Mouse (Mus musculus) kidney, postnatal 4 days (tissue): ENCODE measurements around the gene Mettl6.

Experiments used
- DNase-seq, 2 experiments: peaks; one replicate each; pipeline ENCODE4 v3.0.0; 2021; ENCODE audit warnings: mixed read lengths in 2 of 2

Gene Mettl6

DNA sequence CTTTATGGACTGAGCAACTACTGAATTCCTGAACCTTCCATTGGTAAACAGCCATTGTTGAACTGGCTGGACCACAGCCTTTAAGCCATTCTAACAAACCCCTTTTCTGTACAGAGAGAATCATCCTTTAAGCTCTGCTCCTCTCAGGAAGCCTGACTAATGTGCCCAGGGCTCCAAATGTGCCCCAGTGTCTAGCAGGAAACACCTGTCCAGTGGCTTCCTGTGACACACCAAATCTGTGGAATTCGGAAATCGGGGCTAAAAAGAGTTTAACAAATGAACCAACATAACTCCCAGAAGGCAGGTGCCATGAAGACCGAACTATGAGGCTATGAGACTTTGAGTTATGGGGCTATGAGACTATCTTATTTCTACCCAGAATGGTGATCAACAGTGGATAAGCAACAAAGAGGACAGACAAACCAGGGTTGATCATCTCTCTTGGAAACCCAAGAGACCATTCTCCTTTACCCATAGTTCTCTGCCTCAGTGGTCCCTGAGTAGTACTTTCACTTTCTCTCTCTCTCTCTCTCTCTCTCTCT is 63.0 kb downstream of the Mettl6 start:
- DNase-seq = peak in 1 of 2 experiments; percentile 52

DNA sequence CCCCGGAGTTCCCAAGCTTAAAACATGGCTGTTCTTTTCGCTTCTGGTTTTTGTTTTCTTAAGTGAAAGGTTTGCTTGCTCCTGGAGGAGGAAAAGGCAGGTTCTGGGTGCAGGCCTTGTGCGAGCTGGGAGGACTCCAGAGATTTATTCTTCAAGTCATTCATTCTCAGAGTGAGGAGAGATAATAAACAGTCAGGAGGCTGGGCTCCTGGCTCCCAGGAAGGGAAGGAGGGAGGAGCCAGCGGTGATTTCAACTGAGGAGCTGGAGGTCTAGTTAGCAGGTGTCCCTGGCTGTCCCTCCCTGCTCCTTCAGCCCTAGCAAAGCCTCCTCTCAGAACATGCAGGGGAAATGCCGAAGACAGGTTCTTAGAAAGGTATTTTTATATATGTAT is 65.8 kb downstream of the Mettl6 start:
- DNase-seq = peak in 1 of 2 experiments; percentile 60

DNA sequence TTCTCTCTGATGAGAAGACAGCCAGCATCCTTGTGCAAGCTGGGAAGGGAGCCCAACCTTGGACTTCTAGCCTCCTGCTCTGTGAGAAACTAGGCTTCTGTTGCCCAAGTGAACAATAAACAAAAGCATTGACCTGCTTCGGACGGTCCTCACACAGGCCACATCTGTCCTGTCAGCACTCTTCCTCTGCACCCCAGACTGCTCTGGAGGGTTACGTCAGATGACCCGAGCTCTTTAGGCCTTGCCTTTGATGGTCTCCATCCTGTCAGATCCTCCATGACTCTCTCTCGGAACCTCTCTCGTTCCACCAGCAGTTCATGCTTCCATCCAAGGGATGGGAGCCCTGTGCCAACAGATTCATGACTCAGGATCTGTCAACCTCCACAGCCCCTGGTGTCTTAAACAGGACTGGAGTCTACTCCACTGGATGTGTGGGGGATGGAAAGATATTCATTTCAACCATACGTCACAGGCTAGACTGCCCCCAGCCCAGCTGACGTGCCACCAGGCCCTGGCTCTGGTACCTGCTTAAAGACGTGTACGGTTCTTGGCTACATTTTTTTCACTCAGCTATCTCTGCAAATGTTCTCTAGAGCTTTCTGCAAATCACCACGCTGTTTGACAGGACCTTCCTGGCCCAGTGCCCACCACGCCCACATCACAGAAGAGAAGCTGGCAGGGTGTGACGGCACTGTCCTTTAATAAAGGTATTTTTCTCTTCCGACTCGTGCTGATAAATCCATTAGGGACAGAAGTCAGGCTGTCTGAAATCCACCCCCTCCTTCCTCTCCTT is 66.4 kb downstream of the Mettl6 start:
- peak; percentile 83 to 89 for DNase-seq
